Mouse (Mus musculus) lung, postnatal 0 days (tissue): Measurements from ENCODE around the gene Mgea5.

Experiments
- CTCF ChIP-seq: IDR thresholded peaks from 2 replicates; pipeline ENCODE4 v1.5.1; 2016; ENCODE audit warnings: antibody characterized with exemption, mild to moderate bottlenecking
- EP300 ChIP-seq: IDR thresholded peaks from 2 replicates; pipeline ENCODE4 v1.6.1; 2016; ENCODE audit warnings: antibody characterized with exemption, mild to moderate bottlenecking, control low read depth

- TF ChIP-seq CTCF (no peak), EP300 (no peak)
Observed at GRCm38 (mm10) chr19:45736855-45737207, 46.8 kb downstream of the Mgea5 start.
